Mouse (Mus musculus) brain, adult 10 weeks (tissue): ENCODE measurements around the gene Cap2. TPM values are rescaled to one million over a fixed set of nuclear protein-coding genes. Genes with fewer than 3 reads are reported as not detected.

ENCODE experiments used
- polyA plus RNA-seq: library from polyadenylated mRNA; stranded (reverse); fragments of 350-450 nt; fragmentation: Illumina TruSeq; extraction: RNeasy Lipid Tissue Mini Kit (QIAGEN cat#74804); gene quantifications from one replicate; pipeline ENCODE4 v1.2.3, GENCODE M21; 2015; ENCODE audit warnings: low read depth, low replicate concordance

The Cap2 gene
- polyA plus RNA-seq: 205 TPM

GRCm38 (mm10) chr13:46501800-46502389, at the start of gene Cap2:
Gene Cap2, plus strand, starts transcription at chr13:46501848.

GRCm38 (mm10) chr13:46669048-46669619, 167.5 kb downstream of the Cap2 start, which contains the start of gene Fam8a1:
Gene Fam8a1, plus strand, starts transcription at chr13:46669522.

Other genes starting within 250 kb of the Cap2 start
- gene Stmnd1, start 228.1 kb upstream of the Cap2 start, polyA plus RNA-seq: 0.57 TPM
- gene Rbm24, start 83.4 kb upstream of the Cap2 start, polyA plus RNA-seq: 17.5 TPM
- 97.8 TPM for gene Fam8a1, start 167.7 kb downstream of the Cap2 start, polyA plus RNA-seq
- gene Nup153, start 226.1 kb downstream of the Cap2 start, polyA plus RNA-seq: 25.7 TPM